Mouse (Mus musculus) large intestine, adult 2 months (tissue): Measurements from ENCODE around the gene Acer3. TPM values are rescaled to one million over a fixed set of nuclear protein-coding genes. Genes with fewer than 3 reads are reported as not detected.

Experiments used
- DNase-seq: peaks from one replicate; pipeline ENCODE4 v3.0.0-alpha.2; 2012; ENCODE audit warnings: low read depth, low spot score
- WGBS: fragments of 180-500 bp; shearing (Covaris S2); methylation state at CpG from one replicate; pipeline ENCODE4 v1.1.7; 2018; 5-methylcytosine and 5-hydroxymethylcytosine counted together
- polyA plus RNA-seq: library from polyadenylated mRNA; depleted of rRNA; stranded (reverse); fragments of >200 nt; gene quantifications from 2 replicates; pipeline ENCODE4 v1.2.3, GENCODE M21; 2012; rRNA removed

Gene Acer3
- polyA plus RNA-seq, 1 experiment: 8.9 TPM

GRCm38 (mm10) chr7:98162239-98162638 is 158.8 kb downstream of the Acer3 start:
- DNase-seq: no peak
- 31% methylated on average over 6 of the region's 6 CpGs for WGBS

GRCm38 (mm10) chr7:98160041-98160740 is 160.8 kb downstream of the Acer3 start:
- WGBS: 30% methylated on average over 8 of the region's 8 CpGs
- DNase-seq: no peak

- DNase-seq: no peak
- WGBS: 35% methylated on average over 8 of the region's 8 CpGs
Observed at GRCm38 (mm10) chr7:98158481-98158880, 162.5 kb downstream of the Acer3 start.

GRCm38 (mm10) chr7:98157636-98158332 is 163.2 kb downstream of the Acer3 start:
- 24% methylated on average over 5 of the region's 5 CpGs for WGBS
- no peak for DNase-seq

Other genes with a start within 250 kb of the Acer3 start
- 23.0 and 43.6 TPM in 2 replicates for gene Myo7a, start 201.7 kb downstream of the Acer3 start, polyA plus RNA-seq
- 0.88 and 0.94 TPM in 2 replicates for gene Omp, start 175.7 kb downstream of the Acer3 start, polyA plus RNA-seq
- gene Capn5, start 142.9 kb downstream of the Acer3 start, polyA plus RNA-seq: 16.2 and 24.7 TPM in 2 replicates
- gene B3gnt6, start 121.7 kb downstream of the Acer3 start, polyA plus RNA-seq: 3.7 and 5.3 TPM in 2 replicates
- 5.5 and 26.3 TPM in 2 replicates for gene Tsku, start 40.1 kb upstream of the Acer3 start, polyA plus RNA-seq
- gene Gucy2d, start 119.2 kb upstream of the Acer3 start, polyA plus RNA-seq: 0.04 TPM in 1 of 2 replicates, not detected in the other
- 10.6 and 21.3 TPM in 2 replicates for gene Lrrc32, start 168.1 kb upstream of the Acer3 start, polyA plus RNA-seq